Mouse (Mus musculus): Measurements from ENCODE around the gene Cby1. TPM values are rescaled to one million over a fixed set of nuclear protein-coding genes. Genes with fewer than 3 reads are reported as not detected.

Cby1 gene
- total RNA-seq, 2 experiments from 2014 or later: 29.9 to 32.1 TPM

DNA sequence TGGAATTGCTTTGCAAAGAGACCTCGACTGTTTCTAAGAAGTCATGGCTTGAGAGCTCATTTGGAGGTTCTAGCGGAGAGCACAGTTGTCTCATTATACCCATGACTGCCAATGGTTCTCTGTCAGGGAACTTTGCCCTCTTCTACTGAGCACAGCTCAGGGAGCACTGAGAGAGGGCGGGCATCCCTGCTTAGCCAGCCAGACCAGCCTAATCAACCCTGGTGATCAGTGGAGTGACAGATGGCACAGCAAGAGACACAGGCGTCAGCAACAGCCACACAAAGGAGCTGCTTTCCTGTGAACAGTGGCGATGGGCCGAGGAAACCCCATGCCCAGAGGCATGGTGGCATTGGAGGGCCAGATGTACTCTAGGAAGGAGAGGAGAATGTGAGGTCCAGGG lies 38.0 kb downstream of the Cby1 start:
- DNase-seq (ENCODE audit: low spot score in 2 of 2): no peak

DNA sequence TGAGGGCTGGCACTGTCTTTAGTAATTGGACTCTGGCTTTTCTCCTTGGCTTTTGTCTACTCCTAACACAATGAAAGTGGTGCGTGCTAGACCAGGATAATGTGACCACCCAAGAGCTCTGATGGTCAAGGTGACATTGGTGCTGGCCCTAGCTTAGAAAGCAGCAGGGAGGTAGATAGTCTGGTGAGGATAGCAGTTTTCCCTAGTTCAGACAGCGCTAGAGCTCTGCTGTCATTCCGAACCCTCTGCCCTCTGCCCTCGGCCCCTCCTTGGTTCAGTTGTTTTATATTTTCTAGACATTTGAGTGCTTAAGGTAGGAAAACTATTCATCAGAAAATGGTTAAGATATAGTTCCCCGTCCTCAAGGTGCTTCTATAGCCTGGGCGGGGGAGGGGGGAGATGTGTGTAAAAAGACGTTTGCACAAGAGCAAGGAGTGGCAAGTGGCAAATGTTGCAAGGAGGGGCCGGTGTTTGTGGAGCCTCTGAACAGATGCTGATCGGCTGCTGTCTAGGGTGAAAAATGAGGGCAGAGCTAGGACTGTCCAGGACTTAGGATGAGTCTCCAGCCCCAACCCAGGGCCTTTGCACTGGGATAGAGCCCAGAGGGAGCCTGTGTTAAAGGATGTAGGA lies 38.7 kb downstream of the Cby1 start:
- no peak for DNase-seq (ENCODE audit: low spot score in 2 of 2)

DNA sequence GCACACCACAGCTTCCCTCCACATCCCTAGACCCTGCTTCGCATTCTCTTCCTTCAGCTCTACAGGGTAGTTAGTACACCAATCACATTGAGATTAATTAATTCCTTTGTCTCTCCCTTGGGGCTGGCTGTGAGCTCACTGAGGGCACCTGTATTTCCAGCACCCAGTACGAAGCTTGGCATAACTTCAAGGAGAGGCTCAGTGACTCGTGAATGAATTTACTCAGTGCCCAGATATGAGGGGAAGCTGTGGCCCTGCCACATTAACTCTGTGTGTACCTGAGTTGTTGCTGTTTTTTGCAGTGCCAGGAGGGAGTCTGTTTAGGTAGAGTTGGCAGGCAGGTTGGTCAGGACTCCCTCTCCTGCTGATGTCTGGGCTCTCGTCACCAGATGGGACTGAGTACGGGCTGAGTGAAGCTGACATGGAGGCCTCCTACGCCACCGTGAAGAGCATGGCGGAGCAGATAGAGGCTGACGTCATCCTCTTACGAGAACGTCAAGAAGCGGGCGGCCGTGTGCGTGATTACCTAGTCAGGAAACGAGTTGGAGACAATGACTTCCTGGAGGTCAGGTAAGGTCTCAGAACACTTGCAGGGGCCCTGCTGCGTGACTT lies 47.7 kb downstream of the Cby1 start:
- DNase-seq (ENCODE audit: low spot score in 2 of 2): no peak

DNA sequence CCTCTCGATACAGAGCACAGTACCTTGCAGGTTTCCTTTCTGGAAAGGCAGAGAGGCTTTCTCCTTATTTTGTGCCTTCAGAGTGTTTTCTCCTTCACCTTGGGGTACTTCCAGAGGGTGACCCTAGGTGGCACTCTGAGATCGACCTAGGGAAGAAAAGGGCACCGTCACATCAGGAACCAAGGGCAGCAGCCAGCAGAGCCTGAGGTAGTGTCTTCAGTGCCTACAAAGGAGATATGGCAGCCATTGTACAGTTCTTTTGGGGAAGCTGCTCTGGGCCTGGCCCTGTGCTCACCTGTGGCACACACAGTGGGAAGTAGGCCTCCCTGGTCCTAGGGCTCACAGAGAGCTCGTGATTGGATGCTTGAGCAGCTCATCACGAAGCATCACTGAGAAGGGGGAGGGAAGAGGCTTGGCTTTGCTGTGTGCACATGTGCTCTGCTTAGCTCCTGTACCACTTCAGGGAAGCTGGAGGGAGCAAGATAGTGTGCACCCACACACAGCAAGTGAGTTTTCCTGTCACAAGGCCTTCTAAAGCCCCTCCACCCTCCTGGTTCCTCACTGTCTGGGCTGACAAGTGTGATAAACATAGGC lies 49.3 kb downstream of the Cby1 start:
- no peak for DNase-seq (ENCODE audit: low spot score in 2 of 2)

DNA sequence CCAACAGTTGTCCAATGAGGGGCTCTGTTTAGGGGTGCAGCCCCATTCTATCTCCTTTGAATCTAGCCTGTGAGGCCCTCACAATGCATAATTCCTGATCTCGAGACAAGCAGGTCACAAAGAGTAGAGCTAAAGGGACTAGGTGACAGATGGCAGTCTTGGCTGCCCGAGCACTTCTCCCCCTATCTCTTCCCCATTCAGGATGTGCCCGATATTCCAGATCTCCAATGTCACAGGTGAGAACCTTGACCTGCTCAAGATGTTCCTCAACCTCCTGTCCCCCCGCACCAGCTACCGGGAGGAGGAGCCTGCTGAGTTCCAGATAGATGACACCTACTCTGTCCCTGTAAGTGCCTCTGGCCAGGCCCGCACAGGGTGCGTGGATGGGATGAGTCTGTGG lies 56.6 kb downstream of the Cby1 start:
- DNase-seq (ENCODE audit: low spot score in 2 of 2): no peak

DNA sequence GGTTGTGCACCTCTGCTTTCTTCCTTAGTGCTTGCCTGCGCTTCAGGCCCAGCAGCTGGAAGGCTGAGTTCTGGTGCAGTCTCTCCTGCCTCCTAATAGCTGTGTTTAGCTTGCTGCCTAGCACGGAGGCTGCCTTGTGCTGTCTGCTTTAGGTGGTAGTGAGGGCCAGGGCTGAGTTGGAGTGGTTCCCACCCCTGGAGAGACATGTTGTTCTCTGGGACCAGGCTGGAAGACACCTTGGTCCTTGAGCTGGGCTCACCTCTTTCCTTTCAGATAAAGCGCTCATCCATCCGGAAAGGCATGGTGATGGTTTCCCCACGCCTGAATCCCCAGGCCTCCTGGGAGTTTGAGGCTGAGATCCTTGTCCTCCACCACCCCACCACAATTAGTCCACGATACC lies 57.7 kb downstream of the Cby1 start:
- no peak for DNase-seq (ENCODE audit: low spot score in 2 of 2)

Other genes starting within 250 kb of the Cby1 start
- 10 to 100 TPM; 81.1 to 89.2 TPM for gene Csnk1e, start 203.6 kb upstream of the Cby1 start, total RNA-seq (2021)
- under 1 TPM in 1 of 2 experiments, not detected in 1; 0.13 TPM for gene Kcnj4, start 154.0 kb upstream of the Cby1 start, total RNA-seq (2021)
- 10 to 100 TPM; 49.1 to 55.1 TPM for gene Kdelr3, start 142.8 kb upstream of the Cby1 start, total RNA-seq (2021)
- 100 to 1,000 TPM; 210 to 254 TPM for gene Ddx17, start 112.5 kb upstream of the Cby1 start, total RNA-seq (2021)
- 1 to 10 TPM; 1.7 to 3.6 TPM for gene Dmc1, start 54.1 kb upstream of the Cby1 start, total RNA-seq (2021)
- gene Fam227a, start 243 bp upstream of the Cby1 start, total RNA-seq (2021): 1 to 10 TPM; 1.7 to 2.1 TPM
- gene Tomm22, start 11.7 kb downstream of the Cby1 start, total RNA-seq (2021): 100 to 1,000 TPM; 110 to 114 TPM
- 10 to 100 TPM; 16.6 to 17.4 TPM for gene Josd1, start 28.7 kb downstream of the Cby1 start, total RNA-seq (2021)
- gene Gtpbp1, start 31.6 kb downstream of the Cby1 start, total RNA-seq (2021): 10 to 100 TPM; 20.7 to 22.5 TPM
- gene Sun2, start 83.3 kb downstream of the Cby1 start, total RNA-seq (2021): 10 to 100 TPM; 60.4 to 61.3 TPM
- gene Dnal4, start 118.7 kb downstream of the Cby1 start, total RNA-seq (2021): 10 to 100 TPM; 19.0 to 19.2 TPM
- gene Nptxr, start 145.6 kb downstream of the Cby1 start, total RNA-seq (2021): 1 to 10 TPM; 7.7 to 8.2 TPM
- 1 to 10 TPM; 1.3 to 1.5 TPM for gene Npcd, start 175.0 kb downstream of the Cby1 start, total RNA-seq (2021)
- gene Cbx6, start 175.5 kb downstream of the Cby1 start, total RNA-seq (2021): 10 to 100 TPM; 58.9 to 59.7 TPM
- gene Apobec3, start 232.5 kb downstream of the Cby1 start, total RNA-seq (2021): 10 to 100 TPM; 10.2 to 13.4 TPM

Measured in gastrocnemius, postnatal 4 days (tissue).